Mouse (Mus musculus): ENCODE results near the gene Rnf11.

Rnf11 gene

GRCm38 (mm10) chr4:109441000-109441399 is 43.5 kb downstream of the Rnf11 start:
- WGBS: 64% methylated on average over 3 of the region's 3 CpGs

- 96% methylated on average over 5 of the region's 5 CpGs for WGBS
Observed at GRCm38 (mm10) chr4:109440381-109440780, 44.1 kb downstream of the Rnf11 start.

GRCm38 (mm10) chr4:109439825-109440248 is 44.7 kb downstream of the Rnf11 start:
- 81% methylated on average over 3 of the region's 3 CpGs for WGBS

- 79% methylated on average over 8 of the region's 8 CpGs for WGBS
Observed at GRCm38 (mm10) chr4:109439101-109439500, 45.4 kb downstream of the Rnf11 start.

GRCm38 (mm10) chr4:109437913-109438878 is 46.3 kb downstream of the Rnf11 start:
- WGBS: 56% methylated on average over 9 of the region's 9 CpGs

- WGBS: 92% methylated on average over 1 of the region's 1 CpGs
Observed at GRCm38 (mm10) chr4:109434256-109434655, 50.3 kb downstream of the Rnf11 start.

GRCm38 (mm10) chr4:109433641-109434040 is 50.9 kb downstream of the Rnf11 start:
- 74% methylated on average over 6 of the region's 6 CpGs for WGBS

GRCm38 (mm10) chr4:109432668-109433375 is 51.7 kb downstream of the Rnf11 start:
- WGBS: 81% methylated on average over 16 of the region's 16 CpGs

GRCm38 (mm10) chr4:109430854-109431253 is 53.7 kb downstream of the Rnf11 start:
- 52% methylated on average over 13 of the region's 13 CpGs for WGBS

- WGBS: 85% methylated on average over 7 of the region's 7 CpGs
Observed at GRCm38 (mm10) chr4:109430250-109430649, 54.3 kb downstream of the Rnf11 start.

- 61% methylated on average over 1 of the region's 1 CpGs for WGBS
Observed at GRCm38 (mm10) chr4:109427058-109427457, 57.5 kb downstream of the Rnf11 start.

GRCm38 (mm10) chr4:109423438-109423837 is 61.1 kb downstream of the Rnf11 start:
- 45% methylated on average over 2 of the region's 2 CpGs for WGBS

GRCm38 (mm10) chr4:109422436-109422835 is 62.1 kb downstream of the Rnf11 start:
- 95% methylated on average over 6 of the region's 6 CpGs for WGBS

GRCm38 (mm10) chr4:109421608-109422007 is 62.9 kb downstream of the Rnf11 start:
- 83% methylated on average over 7 of the region's 7 CpGs for WGBS

- 87% methylated on average over 8 of the region's 8 CpGs for whole genome bisulfite sequencing
Observed at GRCm38 (mm10) chr4:109420138-109420795, 64.3 kb downstream of the Rnf11 start.

GRCm38 (mm10) chr4:109419563-109419962 is 65.0 kb downstream of the Rnf11 start:
- WGBS: 92% methylated on average over 4 of the region's 4 CpGs

GRCm38 (mm10) chr4:109419017-109419416 is 65.5 kb downstream of the Rnf11 start:
- WGBS: 60% methylated on average over 3 of the region's 3 CpGs

- 61% methylated on average over 1 of the region's 1 CpGs for WGBS
Observed at GRCm38 (mm10) chr4:109417998-109418397, 66.5 kb downstream of the Rnf11 start.

GRCm38 (mm10) chr4:109412233-109412632 is 72.3 kb downstream of the Rnf11 start:
- 91% methylated on average over 5 of the region's 5 CpGs for WGBS

GRCm38 (mm10) chr4:109411377-109411967 is 73.1 kb downstream of the Rnf11 start:
- 94% methylated on average over 6 of the region's 6 CpGs for WGBS

GRCm38 (mm10) chr4:109410681-109411376 is 73.7 kb downstream of the Rnf11 start:
- 80% methylated on average over 9 of the region's 9 CpGs for WGBS
